Mouse (Mus musculus) intestine, postnatal 0 days (tissue): ENCODE measurements around the gene Dmxl2. TPM values are rescaled to one million over a fixed set of nuclear protein-coding genes. Genes with fewer than 3 reads are reported as not detected.

ENCODE experiments used
- ATAC-seq: fragments of 200-750 bp; cut with Nextera tagmentation; 2 replicates; pipeline ENCODE4 v1.8.0; 2017; ENCODE audit warnings: mild to moderate bottlenecking, moderate TSS enrichment, moderate library complexity
- H3K27ac ChIP-seq: fragments of 300-500 bp; sonication (generic); 2 replicates; pipeline ENCODE4 v1.5.1; 2014; ENCODE audit warnings: mild to moderate bottlenecking, low read depth, low read length, moderate library complexity
- H3K27me3 ChIP-seq: fragments of 300-500 bp; sonication (generic); replicated peaks from 2 replicates; pipeline ENCODE4 v1.6.1; 2014; ENCODE audit warnings: low read length, mixed read lengths; ENCODE audit not compliant: control insufficient read depth, insufficient read depth
- H3K36me3 ChIP-seq: fragments of 300-500 bp; sonication (generic); 2 replicates; pipeline ENCODE4 v1.6.1; 2014; ENCODE audit warnings: mild to moderate bottlenecking, moderate library complexity; ENCODE audit not compliant: control insufficient read depth, insufficient read depth
- H3K4me1 ChIP-seq: fragments of 300-500 bp; sonication (generic); replicated peaks from 2 replicates; pipeline ENCODE4 v1.6.1; 2014; ENCODE audit warnings: antibody characterized with exemption, low read length, mixed read lengths; ENCODE audit not compliant: control insufficient read depth, insufficient read depth
- H3K4me2 ChIP-seq: fragments of 300-500 bp; sonication (generic); replicated peaks from 2 replicates; pipeline ENCODE4 v1.6.1; 2014; ENCODE audit warnings: low read depth, mild to moderate bottlenecking, moderate library complexity
- H3K4me3 ChIP-seq: fragments of 300-500 bp; sonication (generic); 2 replicates; pipeline ENCODE4 v1.5.1; 2014; ENCODE audit warnings: low read depth, low read length
- H3K9ac ChIP-seq: fragments of 300-500 bp; sonication (generic); 2 replicates; pipeline ENCODE4 v1.6.1; 2014; ENCODE audit warnings: mild to moderate bottlenecking, low read depth, low read length
- H3K9me3 ChIP-seq: fragments of 300-500 bp; sonication (generic); 2 replicates; pipeline ENCODE4 v1.6.1; 2016; ENCODE audit warnings: mixed run types; ENCODE audit not compliant: control insufficient read depth
- CTCF ChIP-seq: sonication (generic); IDR thresholded peaks from 2 replicates; pipeline ENCODE4 v1.5.1; 2016; ENCODE audit warnings: low read depth, mild to moderate bottlenecking, control low read depth, antibody characterized with exemption, moderate library complexity
- WGBS: fragments of 180-500 bp; shearing (Covaris S2); extraction: QIAGEN DNeasy Blood & Tissue Kit; methylation state at CpG from one replicate; pipeline ENCODE4 v1.1.7; 2014; 5-methylcytosine and 5-hydroxymethylcytosine counted together
- polyA plus RNA-seq: library from polyadenylated mRNA; unstranded; fragments of >200 nt; fragmentation: Nextera tagmentation; extraction: Ambion mirVana; gene quantifications from 2 replicates; pipeline ENCODE4 v1.2.1, GENCODE M21; 2015

The Dmxl2 gene
- polyA plus RNA-seq, 1 experiment from 2014 or later = 5.2 TPM

- Histone ChIP-seq H3K27me3 (no peaks in the 10 kb centered on the region), H3K27ac (no peak within 1 kb of the TSS), H3K4me2 (no peak within 1 kb of the TSS), H3K9ac (no peak within 1 kb of the TSS), H3K4me1 (no peaks in the 10 kb centered on the region), H3K9me3 (no peaks in the 10 kb centered on the region), H3K36me3 (no peaks in the 10 kb centered on the region), H3K4me3 (no peak within 1 kb of the TSS)
- 91% methylated on average over 14 of the region's 14 CpGs for WGBS
- TF ChIP-seq CTCF = no peak
- no peak for ATAC-seq
Measured at GRCm38 (mm10) chr9:54538684-54539083, 37.3 kb upstream of the Dmxl2 start, which contains the start of gene Sh2d7. TSS of gene Sh2d7 (plus strand) at chr9:54538984.

GRCm38 (mm10) chr9:54538244-54538643 lies 36.8 kb upstream of the Dmxl2 start:
- no peak for ATAC-seq
- Histone ChIP-seq H3K4me2 (no peak overlapping the region), H3K4me3 (no peak overlapping the region), H3K27me3 (no peaks in the 10 kb centered on the region), H3K4me1 (no peaks in the 10 kb centered on the region), H3K36me3 (no peaks in the 10 kb centered on the region), H3K9ac (no peak overlapping the region), H3K27ac (no peak overlapping the region), H3K9me3 (no peaks in the 10 kb centered on the region)
- WGBS = 86% methylated on average over 3 of the region's 3 CpGs
- TF ChIP-seq CTCF = no peak

GRCm38 (mm10) chr9:54537480-54537879 lies 36.1 kb upstream of the Dmxl2 start:
- no peaks in the 10 kb centered on the region for H3K9me3 ChIP-seq
- H3K4me1 ChIP-seq = no peaks in the 10 kb centered on the region
- no peak overlapping the region for H3K9ac ChIP-seq
- H3K4me3 ChIP-seq = no peak overlapping the region
- ATAC-seq = no peak
- TF ChIP-seq CTCF = no peak
- no peaks in the 10 kb centered on the region for H3K36me3 ChIP-seq
- H3K27me3 ChIP-seq = no peaks in the 10 kb centered on the region
- no peak overlapping the region for H3K4me2 ChIP-seq
- 78% methylated on average over 3 of the region's 3 CpGs for WGBS
- H3K27ac ChIP-seq = no peak overlapping the region

GRCm38 (mm10) chr9:54537030-54537429 lies 35.6 kb upstream of the Dmxl2 start:
- Histone ChIP-seq H3K9me3 (no peaks in the 10 kb centered on the region), H3K4me3 (no peak overlapping the region), H3K27ac (no peak overlapping the region), H3K27me3 (no peaks in the 10 kb centered on the region), H3K36me3 (no peaks in the 10 kb centered on the region), H3K4me2 (no peak overlapping the region), H3K9ac (no peak overlapping the region), H3K4me1 (no peaks in the 10 kb centered on the region)
- ATAC-seq = no peak
- WGBS = 53% methylated on average over 4 of the region's 4 CpGs
- TF ChIP-seq CTCF = no peak

GRCm38 (mm10) chr9:54536236-54536635 lies 34.8 kb upstream of the Dmxl2 start:
- TF ChIP-seq CTCF = no peak
- no peaks in the 10 kb centered on the region for H3K4me1 ChIP-seq
- H3K9ac ChIP-seq = no peak overlapping the region
- no peak overlapping the region for H3K4me2 ChIP-seq
- no peaks in the 10 kb centered on the region for H3K36me3 ChIP-seq
- no peaks in the 10 kb centered on the region for H3K9me3 ChIP-seq
- H3K27ac ChIP-seq = no peak overlapping the region
- ATAC-seq = no peak
- 80% methylated on average over 7 of the region's 7 CpGs for WGBS
- no peak overlapping the region for H3K4me3 ChIP-seq
- no peaks in the 10 kb centered on the region for H3K27me3 ChIP-seq

GRCm38 (mm10) chr9:54533975-54534374 lies 32.5 kb upstream of the Dmxl2 start:
- no peak for ATAC-seq

GRCm38 (mm10) chr9:54532926-54533325 lies 31.5 kb upstream of the Dmxl2 start:
- H3K27me3 ChIP-seq = no peaks in the 10 kb centered on the region
- H3K9me3 ChIP-seq = no peaks in the 10 kb centered on the region
- ATAC-seq = no peak
- no peaks in the 10 kb centered on the region for H3K4me1 ChIP-seq
- no peak overlapping the region for H3K4me3 ChIP-seq
- WGBS = 81% methylated on average over 2 of the region's 2 CpGs
- H3K36me3 ChIP-seq = no peaks in the 10 kb centered on the region
- H3K4me2 ChIP-seq = no peak overlapping the region
- no peak for TF ChIP-seq CTCF
- no peak overlapping the region for H3K9ac ChIP-seq
- no peak overlapping the region for H3K27ac ChIP-seq

More at GRCm38 (mm10) chr9:54533975-54534374, 32.5 kb upstream of the Dmxl2 start:
- H3K4me3 ChIP-seq = no peak overlapping the region
- no peak overlapping the region for H3K4me2 ChIP-seq
- no peaks in the 10 kb centered on the region for H3K9me3 ChIP-seq
- H3K9ac ChIP-seq = no peak overlapping the region
- H3K4me1 ChIP-seq = no peaks in the 10 kb centered on the region
- no peaks in the 10 kb centered on the region for H3K27me3 ChIP-seq
- H3K27ac ChIP-seq = no peak overlapping the region
- no peaks in the 10 kb centered on the region for H3K36me3 ChIP-seq
- 57% methylated on average over 5 of the region's 5 CpGs for WGBS
- no peak for TF ChIP-seq CTCF
